Mouse (Mus musculus) liver, postnatal 0 days (tissue): ENCODE data around the gene Wdr92. TPM values are rescaled to one million over a fixed set of nuclear protein-coding genes. Genes with fewer than 3 reads are reported as not detected.

Experiments used
- ATAC-seq: fragments of 200-750 bp; cut with Nextera tagmentation; 2 replicates; pipeline ENCODE4 v1.8.0; 2017; ENCODE audit warnings: mild to moderate bottlenecking, moderate library complexity
- DNase-seq: peaks from one replicate; pipeline ENCODE4 v3.0.0-alpha.2; 2016
- H3K27ac ChIP-seq: fragments of 300-500 bp; sonication (generic); 2 replicates; pipeline ENCODE4 v1.5.1; 2014; ENCODE audit warnings: antibody characterized with exemption, moderate library complexity, mild to moderate bottlenecking, low read depth
- H3K27me3 ChIP-seq: fragments of 300-500 bp; sonication (generic); 2 replicates; pipeline ENCODE4 v1.6.1; 2014; ENCODE audit warnings: low read length, control low read depth, mixed read lengths; ENCODE audit not compliant: insufficient read depth
- H3K36me3 ChIP-seq: fragments of 300-500 bp; sonication (generic); replicated peaks from 2 replicates; pipeline ENCODE4 v1.6.1; 2014; ENCODE audit warnings: mild to moderate bottlenecking, control low read depth, low read length, moderate library complexity, mixed read lengths; ENCODE audit not compliant: insufficient read depth
- H3K4me1 ChIP-seq: fragments of 300-500 bp; sonication (generic); 2 replicates; pipeline ENCODE4 v1.6.1; 2014; ENCODE audit warnings: antibody characterized with exemption, mild to moderate bottlenecking, control low read depth; ENCODE audit not compliant: insufficient read depth
- H3K4me2 ChIP-seq: fragments of 300-500 bp; sonication (generic); 2 replicates; pipeline ENCODE4 v1.6.1; 2014; ENCODE audit warnings: low read depth, mild to moderate bottlenecking, low read length, moderate library complexity, mixed read lengths
- H3K4me3 ChIP-seq: fragments of 300-500 bp; sonication (generic); 2 replicates; pipeline ENCODE4 v1.5.1; 2014; ENCODE audit warnings: low read depth, low read length
- H3K9ac ChIP-seq: fragments of 300-500 bp; sonication (generic); replicated peaks from 2 replicates; pipeline ENCODE4 v1.6.1; 2014; ENCODE audit warnings: mild to moderate bottlenecking, moderate library complexity
- H3K9me3 ChIP-seq: fragments of 300-500 bp; sonication (generic); 2 replicates; pipeline ENCODE4 v1.6.1; 2016; ENCODE audit warnings: mild to moderate bottlenecking, control low read depth, low read length, mixed read lengths
- CTCF ChIP-seq: sonication (generic); IDR thresholded peaks from 2 replicates; pipeline ENCODE4 v1.5.1; 2016; ENCODE audit warnings: antibody characterized with exemption, low read depth
- EP300 ChIP-seq: IDR thresholded peaks from 2 replicates; pipeline ENCODE4 v1.6.1; 2016; ENCODE audit warnings: antibody characterized with exemption, low read depth, mild to moderate bottlenecking
- WGBS: fragments of 180-500 bp; shearing (Covaris S2); extraction: QIAGEN DNeasy Blood & Tissue Kit; methylation state at CpG from one replicate; pipeline ENCODE4 v1.1.7; 2014; ENCODE audit not compliant: insufficient replicate concordance; 5-methylcytosine and 5-hydroxymethylcytosine counted together
- polyA plus RNA-seq: library from polyadenylated mRNA; unstranded; fragments of >200 nt; fragmentation: Nextera tagmentation; extraction: Ambion mirVana; gene quantifications from 2 replicates; pipeline ENCODE4 v1.2.1, GENCODE M21; 2015

The Wdr92 gene
- polyA plus RNA-seq, 1 experiment from 2014 or later = 8.8 TPM

DNA sequence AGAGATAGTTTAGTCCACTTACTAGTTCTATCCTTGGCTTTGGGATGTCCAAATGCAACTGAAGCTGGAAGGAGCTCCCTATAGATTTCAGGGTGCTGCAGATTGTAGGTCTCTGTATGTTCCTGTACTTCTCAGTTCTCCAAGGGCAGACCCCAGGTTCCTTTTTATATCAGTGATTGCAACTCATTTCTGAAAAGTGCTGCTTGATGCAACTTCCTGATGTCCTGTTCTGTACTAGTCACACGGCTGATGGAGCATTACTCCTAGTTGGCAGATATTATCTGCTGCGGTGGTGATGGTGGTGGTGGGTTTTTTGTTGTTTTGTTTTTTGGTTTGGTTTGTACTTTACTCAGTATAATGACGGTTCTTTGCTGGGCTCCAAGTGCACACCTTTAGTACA is 1.2 kb upstream of the Wdr92 start:
- WGBS = 51% methylated on average over 3 of the region's 3 CpGs
- no peaks in the 10 kb centered on the region for H3K36me3 ChIP-seq
- ATAC-seq = no peak

DNA sequence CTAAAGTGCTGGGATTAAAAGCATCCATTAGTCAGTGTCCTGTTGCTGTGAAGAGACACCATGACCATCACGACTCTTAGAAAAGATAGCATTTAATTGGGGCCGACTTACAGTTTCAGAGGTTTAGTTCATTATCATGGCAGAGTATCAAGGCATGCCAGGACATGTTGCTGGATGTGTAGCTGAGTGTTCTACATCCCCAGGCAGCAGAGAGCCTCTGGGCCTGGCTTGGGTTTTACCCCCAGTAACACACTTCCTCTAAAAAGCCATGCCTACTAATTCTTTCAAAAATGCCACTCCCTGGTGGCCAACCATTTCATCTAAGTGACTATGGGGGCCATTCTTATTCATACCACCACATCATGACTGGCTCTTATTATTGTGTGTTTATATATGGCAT is 1.3 kb downstream of the Wdr92 start:
- H3K36me3 ChIP-seq = no peaks in the 10 kb centered on the region; the same call in 1 of the 2 replicates
- TF ChIP-seq CTCF (no peak), EP300 (no peak)
- no peak overlapping the region for H3K4me3 ChIP-seq
- 80% methylated on average over 2 of the region's 2 CpGs for WGBS
- no peak for ATAC-seq
- DNase-seq = no peak
- peaks cover 8% of the 10 kb centered on the region for H3K4me1 ChIP-seq
- no peak overlapping the region for H3K27ac ChIP-seq
- no peaks in the 10 kb centered on the region for H3K27me3 ChIP-seq
- no peak overlapping the region for H3K9ac ChIP-seq
- H3K9me3 ChIP-seq = no peaks in the 10 kb centered on the region
- H3K4me2 ChIP-seq = no peak overlapping the region

More for the DNA sequence above, 1.2 kb upstream of the Wdr92 start:
- TF ChIP-seq CTCF (no peak), EP300 (no peak)
- no peak for DNase-seq
- Histone ChIP-seq H3K9me3 (no peaks in the 10 kb centered on the region), H3K27me3 (no peaks in the 10 kb centered on the region), H3K4me3 (no peak overlapping the region), H3K4me1 (peaks cover 8% of the 10 kb centered on the region), H3K27ac (no peak overlapping the region), H3K4me2 (no peak overlapping the region), H3K9ac (no peak overlapping the region)

DNA sequence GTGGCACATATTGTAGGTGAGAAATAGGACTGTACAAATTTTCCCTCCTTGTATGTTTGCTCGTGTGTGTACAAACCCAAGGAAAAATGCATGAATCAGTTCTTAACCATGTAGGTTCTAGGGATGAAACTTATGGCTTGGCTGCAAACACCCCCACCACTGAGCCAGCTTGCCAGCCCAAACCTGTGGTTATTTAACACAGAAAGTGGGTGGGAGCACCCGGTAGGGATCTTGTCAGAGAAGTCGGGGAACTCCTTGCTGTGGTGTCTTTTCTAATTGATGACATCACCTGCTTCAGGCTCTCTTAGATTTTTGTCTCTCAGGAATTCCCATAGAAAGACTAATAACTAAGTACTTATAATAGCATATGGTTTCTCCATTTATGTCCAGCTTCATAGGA is 5.7 kb downstream of the Wdr92 start:
- Histone ChIP-seq H3K9ac (no peak overlapping the region), H3K9me3 (no peaks in the 10 kb centered on the region), H3K27ac (no peak overlapping the region), H3K4me3 (no peak overlapping the region), H3K4me2 (no peak overlapping the region), H3K4me1 (0 out of 2 replicates have a peak, but pooled peaks cover 2% of the 10 kb centered on the region), H3K36me3 (no peaks in the 10 kb centered on the region; the same call in 1 of the 2 replicates), H3K27me3 (no peaks in the 10 kb centered on the region)
- DNase-seq (no peak), ATAC-seq (no peak)
- TF ChIP-seq CTCF = no peak
- no peak for TF ChIP-seq EP300
- 80% methylated on average over 3 of the region's 3 CpGs for WGBS

DNA sequence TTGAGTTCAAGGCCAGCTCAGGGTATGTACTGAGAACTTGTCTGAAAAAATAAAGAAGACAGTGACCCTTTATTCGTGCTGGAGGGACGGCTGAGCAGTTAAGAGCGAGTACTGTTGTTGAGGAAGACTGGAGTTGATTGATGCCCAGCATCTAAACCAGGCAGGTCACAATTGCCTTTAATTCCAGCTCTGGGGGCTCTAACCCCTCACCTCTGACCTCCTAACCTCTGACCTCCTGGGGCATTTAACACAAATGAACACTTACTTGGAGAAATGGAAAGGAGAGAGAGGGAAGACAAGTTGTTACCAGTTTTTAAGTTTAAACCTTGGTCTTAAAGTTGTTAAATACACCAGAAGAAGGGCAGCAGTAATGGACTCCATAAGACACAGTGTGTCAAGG is 6.9 kb downstream of the Wdr92 start:
- no peak for TF ChIP-seq EP300
- no peak for TF ChIP-seq CTCF
- no peaks in the 10 kb centered on the region for H3K9me3 ChIP-seq
- H3K4me1 ChIP-seq = 0 out of 2 replicates have a peak, but pooled peaks cover 2% of the 10 kb centered on the region
- no peak overlapping the region for H3K27ac ChIP-seq
- no peak overlapping the region for H3K9ac ChIP-seq
- H3K36me3 ChIP-seq = no peaks in the 10 kb centered on the region; the same call in 1 of the 2 replicates
- no peak overlapping the region for H3K4me3 ChIP-seq
- H3K4me2 ChIP-seq = no peak overlapping the region
- H3K27me3 ChIP-seq = no peaks in the 10 kb centered on the region
- 79% methylated on average over 3 of the region's 3 CpGs for WGBS
- no peak for ATAC-seq
- DNase-seq = no peak

DNA sequence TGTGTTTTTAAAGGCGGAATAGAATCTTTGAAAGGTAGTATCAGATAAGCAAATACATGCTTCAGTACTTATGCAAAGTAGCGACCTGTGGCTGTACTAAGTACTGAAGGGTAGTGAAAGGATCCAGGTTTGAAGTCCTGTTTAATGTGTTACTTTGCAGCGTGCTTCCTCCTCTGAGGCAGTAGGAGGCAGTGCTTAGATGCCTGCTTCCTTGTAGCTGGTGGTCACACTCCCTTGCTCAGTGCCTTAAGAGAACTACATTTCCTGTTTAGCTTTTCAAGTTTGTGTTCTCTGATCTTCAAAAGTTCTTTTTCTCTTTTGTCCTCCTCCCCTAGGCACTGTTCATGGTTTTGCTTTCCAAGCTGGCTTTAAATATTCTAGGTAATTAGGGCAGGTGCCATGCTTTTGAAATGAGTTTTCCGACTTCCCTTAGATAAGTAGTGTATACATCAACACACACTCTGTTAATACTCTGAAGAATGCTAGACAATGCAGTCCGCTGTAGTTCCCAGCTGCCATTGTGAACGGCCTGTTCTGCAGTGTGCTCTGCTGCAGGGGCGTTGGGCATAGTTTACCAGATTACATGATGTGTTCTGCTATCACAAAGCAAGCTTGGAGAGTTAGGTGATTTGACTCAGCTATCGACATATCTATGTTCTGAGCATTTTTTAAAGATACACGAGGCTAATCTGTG is 10.4 kb downstream of the Wdr92 start:
- H3K27ac ChIP-seq = no peak overlapping the region
- peaks cover 24% of the 10 kb centered on the region for H3K36me3 ChIP-seq
- H3K4me3 ChIP-seq = no peak overlapping the region
- H3K4me2 ChIP-seq = no peak overlapping the region
- ATAC-seq = no peak
- DNase-seq = no peak
- H3K4me1 ChIP-seq = no peaks in the 10 kb centered on the region
- H3K9ac ChIP-seq = no peak overlapping the region
- TF ChIP-seq CTCF (peak; percentile 31), EP300 (no peak)
- 77% methylated on average over 9 of the region's 9 CpGs for WGBS
- no peaks in the 10 kb centered on the region for H3K27me3 ChIP-seq
- H3K9me3 ChIP-seq = no peaks in the 10 kb centered on the region

DNA sequence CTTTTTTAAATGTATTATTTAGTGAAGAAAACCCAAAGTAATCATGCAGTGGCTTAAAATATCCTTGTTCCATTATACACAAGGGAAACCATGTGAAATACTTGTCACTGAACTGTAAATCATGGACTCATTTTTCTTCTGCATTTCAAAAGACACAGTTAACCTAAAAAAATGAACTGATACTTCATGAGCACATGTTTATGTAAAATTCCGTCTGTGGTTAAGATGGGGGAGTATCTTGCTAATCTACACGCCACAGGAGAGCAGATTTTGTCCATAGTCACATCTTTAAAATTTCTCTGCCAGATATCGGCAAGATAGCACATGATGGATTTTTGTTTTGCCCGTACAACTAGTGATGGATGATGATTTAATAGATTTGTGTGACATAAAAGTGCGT is 17.3 kb downstream of the Wdr92 start:
- H3K36me3 ChIP-seq = peaks cover 52% of the 10 kb centered on the region
- no peak for ATAC-seq

More for the DNA sequence above, 17.3 kb downstream of the Wdr92 start:
- H3K9me3 ChIP-seq = no peaks in the 10 kb centered on the region
- WGBS = 73% methylated on average over 5 of the region's 5 CpGs
- H3K27me3 ChIP-seq = no peaks in the 10 kb centered on the region
- TF ChIP-seq EP300 = no peak
- H3K9ac ChIP-seq = no peak overlapping the region
- no peak overlapping the region for H3K4me2 ChIP-seq
- no peak overlapping the region for H3K4me3 ChIP-seq
- DNase-seq = no peak
- H3K4me1 ChIP-seq = no peaks in the 10 kb centered on the region
- H3K27ac ChIP-seq = no peak overlapping the region
